Mouse (Mus musculus): ENCODE data around the gene Prkar1b.

Prkar1b gene

DNA sequence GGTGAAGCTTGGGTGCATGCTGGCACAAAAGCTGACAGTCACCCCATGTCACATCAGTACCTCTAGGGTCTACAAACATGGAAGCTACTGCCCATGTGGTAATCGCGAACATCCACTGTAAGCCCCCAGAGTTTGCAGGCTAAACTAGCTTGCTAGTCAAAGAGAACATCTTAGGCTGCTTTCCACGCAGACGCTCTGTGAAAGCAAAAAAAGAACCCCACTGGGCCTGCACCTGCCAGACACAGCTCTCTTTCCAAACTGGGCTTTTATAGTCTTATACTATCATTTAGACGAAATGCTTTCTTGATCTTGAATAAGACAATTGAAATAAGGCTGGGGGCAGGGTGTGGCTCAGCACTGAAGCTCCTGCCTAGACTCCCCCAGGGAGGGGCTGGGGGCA is 88.1 kb downstream of the Prkar1b start:
- DNase-seq (ENCODE audit: low spot score), result no peak

DNA sequence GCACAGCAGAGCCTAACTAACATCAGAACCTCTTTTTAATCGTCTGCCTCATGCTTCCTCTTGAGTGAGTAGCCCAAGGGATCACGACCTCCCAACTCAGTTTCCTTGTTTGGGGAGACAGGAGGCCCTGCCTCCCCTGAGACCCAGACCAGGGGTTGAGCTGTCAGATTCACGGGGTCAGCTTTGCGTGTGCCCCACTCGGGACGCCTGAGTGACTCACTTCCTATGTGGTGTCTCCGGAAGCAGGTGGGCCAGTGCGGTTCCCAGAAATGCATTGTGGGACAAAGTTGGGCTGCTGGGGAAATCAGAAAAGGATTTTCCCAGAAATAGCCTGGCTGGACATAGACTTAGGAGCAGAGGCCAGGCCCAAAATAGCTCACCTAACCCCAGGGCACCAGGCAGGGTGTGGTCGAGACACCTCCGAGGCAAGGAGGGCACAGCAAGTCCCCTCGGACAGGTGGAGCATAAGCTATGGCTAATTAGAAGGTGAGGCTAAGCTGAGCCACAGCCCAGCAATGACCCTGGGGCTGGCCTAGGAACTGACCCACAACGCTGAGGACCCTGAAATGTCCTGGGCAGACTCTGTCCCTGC is 89.2 kb downstream of the Prkar1b start:
- no peak for DNase-seq (ENCODE audit: low spot score)

DNA sequence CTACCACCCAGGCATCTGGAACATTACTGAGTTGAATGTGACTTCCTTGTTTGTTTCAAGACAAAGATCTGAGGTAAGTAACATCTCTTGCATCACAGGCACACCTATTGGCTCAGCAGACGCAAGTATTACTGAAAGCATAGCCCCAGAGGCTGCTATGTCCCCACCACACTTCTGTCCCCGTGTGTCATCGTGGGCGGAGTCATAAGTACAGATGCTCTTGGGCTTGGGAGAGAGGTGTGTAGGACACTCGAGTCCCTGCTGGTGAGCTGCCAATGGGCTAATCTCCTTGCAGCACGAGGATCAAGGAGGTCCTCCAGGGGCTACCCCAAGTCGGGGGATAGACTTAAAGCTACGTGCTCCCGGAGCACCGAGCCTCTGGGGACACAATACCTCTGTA is 96.6 kb downstream of the Prkar1b start:
- DNase-seq (ENCODE audit: low spot score), result no peak

DNA sequence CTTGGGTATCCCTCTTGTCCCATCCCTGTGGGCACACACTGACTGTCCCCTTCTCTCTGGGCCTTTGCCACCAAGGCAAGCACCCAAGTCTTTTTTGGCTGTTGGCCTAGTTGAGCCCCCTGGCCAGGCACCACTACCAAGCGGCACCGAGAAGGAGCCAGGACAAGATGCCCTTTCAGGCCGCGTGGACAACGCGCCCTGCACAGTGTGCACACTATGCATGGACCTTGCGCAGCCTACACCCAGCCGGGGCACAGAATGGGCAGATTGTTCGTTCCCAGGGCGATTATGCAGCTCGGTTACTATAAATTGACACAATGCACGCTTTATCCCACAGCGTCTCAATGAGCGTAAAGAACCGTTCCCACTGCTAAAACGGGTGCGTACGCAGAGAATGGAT is 98.5 kb downstream of the Prkar1b start:
- DNase-seq (ENCODE audit: low spot score), result peak; percentile 76

DNA sequence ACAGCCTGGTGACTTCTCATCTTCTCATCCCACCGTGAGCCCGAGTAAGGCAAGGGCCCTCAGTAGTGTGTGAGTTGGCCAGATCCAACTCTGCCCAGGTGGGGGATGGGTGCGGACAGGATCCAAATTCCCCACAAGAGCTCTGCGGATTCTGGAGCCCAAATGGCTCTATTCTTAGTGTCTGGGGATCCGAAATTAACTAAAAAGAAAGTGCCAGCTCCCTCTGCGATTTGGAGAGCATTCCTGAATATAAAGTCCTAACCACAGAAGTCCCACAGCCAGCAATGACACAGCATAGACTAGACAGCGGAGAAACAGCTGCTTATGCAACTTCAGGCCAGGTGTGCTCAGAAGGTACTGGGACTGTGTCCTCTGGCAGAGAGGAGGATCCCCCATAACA is 100.4 kb downstream of the Prkar1b start:
- no peak for DNase-seq (ENCODE audit: low spot score)

DNA sequence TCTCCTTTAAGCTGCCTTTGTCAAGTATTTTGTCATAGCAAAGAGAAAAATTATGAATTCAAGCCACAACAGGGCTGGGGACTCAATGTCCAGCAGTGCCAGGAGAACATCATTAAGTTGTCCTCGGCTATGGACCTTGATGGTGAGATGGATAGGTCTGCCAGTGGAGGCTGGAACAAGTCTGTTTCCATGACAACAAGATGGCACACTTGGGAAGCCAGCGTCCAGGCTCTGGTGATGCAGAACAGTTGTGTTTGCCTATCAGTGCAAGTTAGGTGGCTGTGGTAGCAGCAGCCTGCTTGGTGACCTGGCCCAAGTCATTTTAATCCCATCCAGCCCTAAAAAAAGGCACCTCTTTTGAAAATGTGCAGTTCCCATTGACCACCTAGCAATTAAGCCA is 102.6 kb downstream of the Prkar1b start:
- no peak for DNase-seq (ENCODE audit: low spot score)

DNA sequence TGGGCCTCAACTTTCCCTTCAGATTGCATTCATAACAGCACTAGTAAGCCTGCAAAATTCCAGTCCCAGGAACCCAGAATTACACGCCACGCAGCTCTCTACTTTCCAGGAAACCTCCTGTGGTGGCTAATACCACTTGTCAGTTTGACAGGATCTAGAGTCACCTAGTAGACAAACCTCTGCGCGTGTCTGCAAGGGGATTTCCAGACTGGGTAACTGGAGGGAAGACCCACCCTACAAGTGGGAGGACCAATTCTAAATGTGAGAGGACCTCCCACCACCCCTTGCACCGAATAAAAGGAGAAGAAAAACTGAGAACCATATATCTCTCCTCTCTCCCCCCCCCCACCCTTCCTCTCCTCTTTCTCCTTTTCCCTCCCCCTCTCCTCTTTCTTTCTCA is 103.2 kb downstream of the Prkar1b start:
- DNase-seq (ENCODE audit: low spot score), result no peak

DNA sequence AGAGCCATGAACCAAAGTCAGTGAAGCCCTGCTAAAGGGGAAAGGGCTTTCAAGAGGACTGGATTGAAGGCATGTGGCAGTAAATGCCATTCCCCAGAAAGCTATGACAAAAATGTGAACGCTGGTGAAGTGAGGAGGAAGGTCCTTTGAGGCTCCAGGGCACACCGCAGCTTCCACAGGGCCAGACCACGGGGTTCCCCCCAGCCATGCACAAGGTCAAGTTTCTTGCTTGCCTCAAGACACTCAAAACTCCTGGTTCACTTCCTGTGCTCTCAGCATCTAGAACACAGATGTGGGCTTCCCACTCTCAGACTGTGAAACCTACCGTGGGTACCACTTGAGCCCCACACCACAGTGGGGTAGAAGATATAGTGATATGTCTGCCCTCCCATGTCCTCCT is 106.3 kb downstream of the Prkar1b start:
- DNase-seq (ENCODE audit: low spot score), result no peak

DNA sequence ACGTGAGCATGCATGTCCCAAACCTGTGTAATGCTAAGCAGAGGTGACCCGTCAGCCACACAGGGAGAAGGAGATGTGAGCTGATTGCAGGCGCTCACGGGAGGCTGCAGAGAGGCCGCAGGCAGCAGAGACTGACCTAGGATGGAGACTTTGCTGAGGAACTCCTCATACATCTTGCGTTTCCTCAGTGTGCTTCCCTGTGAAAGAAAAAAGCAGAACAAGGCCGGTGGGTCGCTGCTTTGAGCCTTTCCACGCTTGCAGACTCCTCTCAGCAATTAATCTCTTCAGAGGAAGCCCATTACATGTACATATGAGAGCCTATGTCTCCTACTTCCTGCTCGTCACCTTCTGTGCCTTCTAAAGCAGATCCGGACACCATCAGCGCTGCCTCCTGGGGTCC is 107.5 kb downstream of the Prkar1b start:
- no peak for DNase-seq (ENCODE audit: low spot score)

DNA sequence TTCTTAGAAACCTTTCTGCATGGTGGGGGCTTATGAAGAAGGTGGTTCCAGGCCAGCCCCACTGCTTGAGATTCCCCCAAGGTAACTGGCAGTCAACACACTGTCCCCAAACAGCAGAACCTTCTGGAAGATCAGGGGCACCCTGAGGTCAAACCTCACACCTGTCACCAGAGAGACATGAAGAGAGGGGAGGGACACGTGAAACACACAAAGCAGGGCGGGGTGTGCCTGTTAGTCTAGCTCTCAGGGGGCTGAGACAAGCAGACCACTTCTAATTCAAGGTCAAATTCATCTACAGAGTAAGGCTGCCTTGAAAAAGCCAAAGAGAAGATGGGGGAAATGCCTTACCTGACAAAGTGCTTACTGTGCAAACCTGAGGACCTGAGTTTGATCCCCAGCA is 114.6 kb downstream of the Prkar1b start:
- DNase-seq (ENCODE audit: low spot score), result no peak

DNA sequence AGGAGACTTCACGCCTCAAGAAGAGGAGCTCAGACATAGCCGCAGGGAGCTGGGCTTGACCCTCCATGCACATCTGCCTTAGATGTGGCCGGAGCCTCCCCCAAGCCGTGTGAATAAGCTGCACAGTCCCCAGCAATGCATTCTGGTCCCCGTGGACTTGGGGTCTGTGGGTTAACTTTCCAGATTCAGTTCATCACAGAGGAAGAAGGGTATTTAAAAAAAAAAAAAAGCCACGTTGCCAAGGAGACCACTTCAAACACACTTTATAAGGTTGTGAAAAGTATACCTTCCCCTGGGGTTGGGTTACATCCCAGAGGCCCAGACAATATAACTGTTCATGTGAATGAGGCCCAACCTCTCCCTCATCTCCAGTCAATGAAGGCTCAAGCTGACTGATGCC is 115.1 kb downstream of the Prkar1b start:
- DNase-seq (ENCODE audit: low spot score), result no peak

DNA sequence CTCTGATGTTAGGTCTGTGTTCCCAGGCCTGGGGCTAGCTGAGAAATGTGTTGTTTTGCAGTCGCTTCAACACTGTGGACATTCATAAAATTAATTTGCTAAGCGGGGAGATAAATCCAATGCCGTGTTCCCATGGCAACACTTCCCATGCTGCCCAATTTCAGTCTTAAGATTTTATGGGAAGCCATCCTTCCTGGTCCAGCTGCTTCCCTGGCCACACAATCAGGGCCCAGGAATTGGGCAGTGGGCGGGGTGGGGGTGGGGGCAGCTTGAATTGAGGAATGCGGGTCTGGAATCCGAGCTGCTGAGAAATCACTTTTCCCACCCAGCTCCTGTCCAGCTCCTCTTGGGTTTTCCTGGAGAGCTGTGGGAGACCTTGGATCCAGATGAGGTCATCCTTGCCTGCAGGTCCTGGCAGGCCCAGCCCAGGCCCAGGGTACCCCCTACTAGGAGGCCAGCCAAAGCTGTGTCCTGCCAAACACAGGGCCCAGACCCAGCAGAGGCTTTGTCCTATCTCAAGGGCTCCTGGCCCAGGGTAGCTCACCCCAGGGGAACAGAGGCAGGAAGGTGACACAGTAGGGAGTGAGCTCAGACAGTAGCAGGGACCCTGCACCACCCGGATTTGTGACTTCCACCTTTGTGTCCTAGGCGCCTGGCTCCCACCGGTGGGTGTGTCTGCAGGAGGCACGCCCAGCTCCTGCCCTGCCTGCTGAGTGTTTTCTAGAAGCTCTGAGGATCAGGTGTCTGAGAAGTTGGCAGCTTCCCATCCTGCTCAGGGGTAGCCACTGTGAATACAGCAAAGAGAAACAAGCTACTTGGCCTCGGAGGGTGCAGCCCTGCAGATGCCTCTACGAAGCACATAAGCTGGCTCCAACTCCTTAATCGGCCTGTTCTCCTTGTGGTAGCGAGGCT is 116.1 kb downstream of the Prkar1b start:
- DNase-seq (ENCODE audit: low spot score), result no peak

DNA sequence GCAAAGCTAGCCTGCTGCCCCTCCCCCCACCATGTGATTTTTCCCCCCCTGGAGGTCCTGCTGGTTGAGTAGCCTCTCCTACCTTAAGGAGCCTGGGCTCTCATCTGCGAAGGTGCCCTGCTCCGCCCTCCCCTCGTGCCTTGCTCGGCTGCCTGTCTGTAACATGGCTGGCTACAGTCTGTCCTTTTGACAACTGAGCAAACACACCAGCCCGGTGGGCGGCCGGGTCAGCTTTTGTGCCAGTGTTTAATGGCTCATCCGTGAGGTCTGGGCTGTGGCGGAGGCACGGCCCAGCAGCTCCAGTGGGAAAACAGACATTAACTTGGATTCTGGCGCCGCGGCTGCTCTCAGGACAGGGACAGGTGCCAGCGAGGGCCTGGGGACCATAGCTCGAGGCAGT is 122.2 kb downstream of the Prkar1b start:
- DNase-seq (ENCODE audit: low spot score), result no peak

DNA sequence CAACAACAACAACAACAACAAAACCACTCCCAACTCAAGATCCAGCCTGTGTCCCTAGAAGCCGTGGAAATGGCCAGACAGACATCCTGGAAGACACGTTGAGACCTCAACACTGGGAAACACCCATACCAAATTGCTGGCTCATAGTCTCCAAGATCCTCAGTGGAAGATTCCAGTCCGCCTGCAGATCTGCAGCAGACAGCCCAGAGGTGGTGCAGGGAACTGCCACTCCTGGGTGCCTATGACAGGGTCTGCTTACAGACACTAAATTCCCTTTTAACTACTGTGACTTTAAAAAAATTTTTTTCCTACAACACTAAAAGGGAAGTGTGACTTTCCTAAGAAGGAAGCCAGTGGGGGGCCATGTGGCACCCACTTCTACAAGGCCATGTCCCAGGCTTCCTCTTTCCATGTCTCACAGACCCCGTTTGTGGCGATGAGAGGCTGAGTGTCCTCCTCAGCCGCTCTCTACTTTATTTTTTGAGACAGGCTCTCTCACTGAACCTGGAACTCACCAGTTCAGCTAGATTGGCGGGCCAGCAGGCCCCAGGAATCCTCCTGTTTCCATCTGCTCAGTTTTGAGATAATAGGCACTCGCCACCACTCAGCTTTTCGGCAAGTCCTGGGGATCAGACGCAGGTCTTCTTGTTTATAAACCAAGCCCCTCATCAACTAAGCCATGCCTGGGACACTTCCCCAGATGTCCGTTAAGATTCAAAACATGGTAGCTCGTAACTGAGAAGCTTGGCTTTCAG is 125.3 kb downstream of the Prkar1b start:
- DNase-seq (ENCODE audit: low spot score), result peak; percentile 43

DNA sequence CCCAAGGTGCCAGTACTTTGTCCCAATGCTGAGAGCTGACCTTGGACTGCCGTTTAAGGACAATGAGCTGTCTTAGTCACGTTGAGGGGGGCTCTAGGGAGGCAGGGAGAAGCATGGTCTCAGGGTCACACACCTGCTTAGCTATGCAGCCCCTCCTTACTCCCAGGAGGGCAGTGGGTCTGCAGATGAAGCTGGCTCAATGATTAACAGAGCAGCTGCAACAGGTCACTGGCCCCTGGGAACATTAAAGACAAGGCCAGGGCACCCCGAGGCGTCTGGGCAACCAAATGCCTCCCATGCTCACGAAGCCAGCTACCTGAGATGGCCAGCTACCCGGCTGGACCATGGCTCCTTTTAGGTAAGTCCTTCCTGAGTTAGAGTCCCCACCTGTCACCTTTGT is 129.2 kb downstream of the Prkar1b start:
- no peak for DNase-seq (ENCODE audit: low spot score)

DNA sequence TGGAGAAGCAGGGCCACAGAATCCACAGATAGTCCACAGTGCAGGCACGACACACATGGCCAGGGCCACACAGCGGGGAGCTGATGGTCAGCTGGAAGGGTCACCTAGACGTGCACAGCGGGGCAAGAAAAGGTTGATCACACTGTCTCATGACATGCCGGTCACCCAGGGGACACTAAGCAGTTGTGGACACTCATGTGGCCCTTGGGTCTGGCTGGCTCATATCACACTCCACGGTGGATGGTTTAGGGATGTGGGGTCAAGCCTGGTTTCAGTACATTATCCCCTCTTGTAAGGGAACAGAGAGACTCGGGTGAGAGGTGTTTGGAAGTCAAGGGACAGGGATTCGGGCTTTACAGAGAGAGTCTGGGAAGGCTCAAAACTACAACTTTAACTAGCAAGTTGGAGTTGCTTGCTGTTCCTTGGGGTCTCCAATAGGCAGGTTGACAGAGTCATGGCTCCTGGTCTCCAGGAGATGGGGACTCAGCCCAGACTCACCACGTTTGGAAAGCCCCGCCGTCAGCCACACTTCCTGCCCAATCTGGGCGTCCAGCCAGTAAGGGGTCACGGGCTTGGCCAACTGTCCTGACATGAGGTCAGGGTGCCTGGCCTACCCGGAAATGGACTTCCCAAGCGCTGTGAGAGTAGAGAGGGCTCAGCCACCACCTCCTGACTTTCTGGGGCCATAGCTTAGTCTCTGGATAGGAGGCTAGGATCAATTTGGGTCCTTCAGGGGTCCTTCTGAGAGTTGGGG is 132.3 kb downstream of the Prkar1b start:
- DNase-seq (ENCODE audit: low spot score), result peak; percentile 71

DNA sequence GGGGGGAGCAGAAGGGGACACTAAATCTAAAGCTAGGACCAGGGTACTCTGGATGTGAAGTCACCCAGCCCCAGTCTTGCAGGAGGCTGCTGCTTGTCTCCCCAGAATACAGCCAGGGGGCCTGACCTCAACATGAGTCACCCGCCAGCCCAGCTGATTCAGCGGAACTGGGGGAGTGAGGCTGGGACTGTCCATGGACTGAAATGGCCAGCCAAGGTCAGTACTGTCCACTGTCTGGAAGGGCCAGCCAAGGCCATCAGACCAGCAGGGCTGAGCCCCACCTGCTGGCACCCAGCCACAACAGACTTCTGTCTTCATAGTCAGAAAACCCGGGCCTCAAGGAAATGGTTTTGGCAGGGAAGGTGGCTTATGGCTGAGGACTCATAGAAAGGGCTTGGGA is 134.7 kb downstream of the Prkar1b start:
- DNase-seq (ENCODE audit: low spot score), result peak; percentile 50

DNA sequence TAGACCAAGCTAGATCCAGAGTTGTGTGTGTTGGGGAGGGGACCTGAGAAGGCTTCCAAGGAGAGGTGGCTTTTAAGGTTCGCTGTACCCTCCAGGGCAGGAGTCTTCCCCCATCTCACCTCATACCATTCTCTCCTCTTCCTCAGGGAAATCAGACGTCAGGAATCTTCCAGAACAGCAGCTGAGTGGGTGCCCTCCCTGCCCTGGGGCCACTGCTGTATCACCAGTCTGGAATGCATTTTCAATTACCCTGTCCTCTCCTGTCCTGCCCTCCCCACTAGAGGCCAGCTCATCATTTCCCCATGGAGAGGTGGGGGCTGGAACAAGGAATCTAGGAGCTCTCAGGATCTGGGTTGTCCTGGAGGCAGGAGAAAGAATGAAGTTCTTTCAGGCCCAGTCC is 139.2 kb downstream of the Prkar1b start:
- DNase-seq (ENCODE audit: low spot score), result no peak

DNA sequence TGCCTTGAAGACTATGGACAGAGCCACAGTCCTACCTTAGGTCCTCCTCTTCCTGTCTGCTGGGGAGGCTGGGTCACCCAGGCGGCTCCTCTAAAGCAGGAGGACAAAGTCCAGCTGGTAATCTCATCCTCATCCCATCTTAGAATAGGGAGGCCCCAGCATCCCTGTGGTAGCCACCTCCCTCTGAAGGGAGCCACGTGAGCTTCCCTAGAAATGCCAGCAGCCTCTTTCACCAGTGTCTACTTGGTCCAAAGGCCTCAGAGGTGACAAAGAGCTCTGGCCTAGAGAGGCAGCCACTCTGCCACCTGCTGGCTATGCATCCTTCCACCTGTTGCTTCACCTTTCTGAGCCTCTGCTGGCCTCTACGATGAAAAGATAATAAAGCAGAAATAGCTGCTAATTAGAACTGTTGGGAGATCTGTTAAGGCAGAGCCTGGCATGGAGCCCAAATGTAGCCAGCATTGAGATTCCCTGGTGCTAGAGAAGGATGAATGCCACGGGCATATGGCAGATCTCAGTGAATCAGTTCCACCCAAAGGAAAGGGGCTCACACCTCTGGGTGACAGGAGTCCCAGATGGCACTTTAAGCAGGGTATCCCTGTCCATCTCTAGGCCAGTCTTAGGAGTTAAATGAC is 142.5 kb downstream of the Prkar1b start:
- DNase-seq (ENCODE audit: low spot score), result no peak

DNA sequence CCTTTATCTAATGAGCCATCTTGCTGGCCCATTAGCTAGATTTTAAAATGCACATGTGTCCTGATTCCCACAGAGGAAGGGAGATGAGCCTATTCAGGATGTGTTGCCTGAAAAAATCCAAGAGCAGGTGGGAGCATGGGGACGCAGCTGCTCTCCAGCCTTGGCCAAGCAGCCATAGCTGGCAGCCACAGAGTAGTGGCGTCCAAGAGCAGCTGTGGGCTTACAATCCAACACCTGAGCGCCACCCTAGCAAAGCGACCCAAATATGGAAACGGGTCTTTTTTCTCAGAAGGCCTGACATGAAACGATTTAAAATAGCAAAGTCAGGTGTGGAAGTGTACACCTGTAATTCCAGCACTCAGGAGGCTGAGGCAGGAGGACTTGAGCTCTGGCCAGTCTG is 145.2 kb downstream of the Prkar1b start:
- DNase-seq (ENCODE audit: low spot score), result no peak

DNA sequence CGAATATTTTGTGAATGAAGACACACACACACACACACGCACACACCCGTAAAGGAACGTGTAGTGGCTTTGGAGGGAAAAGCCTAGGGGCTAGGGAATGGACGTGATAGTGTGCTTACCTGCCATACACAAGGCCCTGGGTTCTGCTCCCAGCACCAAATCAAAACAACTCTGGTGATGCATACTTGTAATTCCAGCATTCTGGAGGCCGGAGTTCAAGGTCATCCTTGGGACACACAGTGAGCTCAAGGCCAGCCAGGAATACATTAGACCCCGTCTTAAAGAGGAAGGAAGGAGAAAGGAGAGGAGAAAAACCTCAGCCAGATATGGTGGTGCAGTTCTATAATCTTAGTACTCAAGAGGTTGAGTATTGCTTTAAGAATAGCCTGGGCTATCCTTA is 150.1 kb downstream of the Prkar1b start:
- DNase-seq (ENCODE audit: low spot score), result no peak

Measured in layer of hippocampus, adult 11-12 months (tissue).